Mouse (Mus musculus): ENCODE data around the gene Slc12a7. TPM values are rescaled to one million over a fixed set of nuclear protein-coding genes. Genes with fewer than 3 reads are reported as not detected.
A peak's percentile ranks its signal among the peaks of the same experiment; 100 is the strongest.

Gene Slc12a7
- polyA plus RNA-seq, 1 experiment, result 94.5 TPM

GRCm38 (mm10) chr13:73831486-73831885 lies 98.6 kb downstream of the Slc12a7 start:
- H3K9me3 ChIP-seq (replicated peaks; ENCODE audit: control insufficient read depth, insufficient read depth, low read length, poor library complexity, severe bottlenecking), result no peaks in the 10 kb centered on the region
- no peaks in the 10 kb centered on the region for H3K27me3 ChIP-seq (ENCODE audit: control insufficient read depth, insufficient read depth, low read length, poor library complexity, severe bottlenecking)
- no peak overlapping the region for H3K27ac ChIP-seq (ENCODE audit: insufficient read depth, low read length)
- no peaks in the 10 kb centered on the region for H3K36me3 ChIP-seq (ENCODE audit: control insufficient read depth, insufficient read depth, low read length, poor library complexity, severe bottlenecking)
- H3K9ac ChIP-seq (ENCODE audit: low read depth, poor library complexity, severe bottlenecking), result no peak overlapping the region
- no peaks in the 10 kb centered on the region for H3K4me1 ChIP-seq (ENCODE audit: control insufficient read depth, insufficient read depth, low read length)
- TF ChIP-seq POLR2A (IDR thresholded peaks at IDR 0.05; ENCODE audit: insufficient read depth, low read length), result no peak
- TF ChIP-seq CTCF (IDR thresholded peaks at IDR 0.05; ENCODE audit: low read depth, low read length), result peak; percentile 55
- no peak for TF ChIP-seq EP300 (IDR thresholded peaks at IDR 0.05; ENCODE audit: insufficient read depth, low read depth, low read length)
- no peak overlapping the region for H3K4me3 ChIP-seq (ENCODE audit: low read depth, low read length)

- H3K4me1 ChIP-seq (ENCODE audit: control insufficient read depth, insufficient read depth, low read length), result no peaks in the 10 kb centered on the region
- no peak overlapping the region for H3K4me3 ChIP-seq (ENCODE audit: low read depth, low read length)
- no peaks in the 10 kb centered on the region for H3K36me3 ChIP-seq (ENCODE audit: control insufficient read depth, insufficient read depth, low read length, poor library complexity, severe bottlenecking)
- no peak overlapping the region for H3K27ac ChIP-seq (ENCODE audit: insufficient read depth, low read length)
- no peaks in the 10 kb centered on the region for H3K9me3 ChIP-seq (replicated peaks; ENCODE audit: control insufficient read depth, insufficient read depth, low read length, poor library complexity, severe bottlenecking)
- H3K27me3 ChIP-seq (ENCODE audit: control insufficient read depth, insufficient read depth, low read length, poor library complexity, severe bottlenecking), result no peaks in the 10 kb centered on the region
- H3K9ac ChIP-seq (ENCODE audit: low read depth, poor library complexity, severe bottlenecking), result no peak overlapping the region
- TF ChIP-seq EP300 (IDR thresholded peaks at IDR 0.05; ENCODE audit: insufficient read depth, low read depth, low read length), result no peak
These were observed 100.9 kb downstream of the Slc12a7 start for GRCm38 (mm10) chr13:73833809-73834208.

- no peak overlapping the region for H3K27ac ChIP-seq (ENCODE audit: insufficient read depth, low read length)
- no peak for TF ChIP-seq POLR2A (IDR thresholded peaks at IDR 0.05; ENCODE audit: insufficient read depth, low read length)
- no peak for TF ChIP-seq CTCF (IDR thresholded peaks at IDR 0.05; ENCODE audit: low read depth, low read length)
- TF ChIP-seq EP300 (IDR thresholded peaks at IDR 0.05; ENCODE audit: insufficient read depth, low read depth, low read length), result no peak
- H3K4me1 ChIP-seq (ENCODE audit: control insufficient read depth, insufficient read depth, low read length), result no peaks in the 10 kb centered on the region
- H3K9ac ChIP-seq (ENCODE audit: low read depth, poor library complexity, severe bottlenecking), result no peak overlapping the region
- H3K27me3 ChIP-seq (ENCODE audit: control insufficient read depth, insufficient read depth, low read length, poor library complexity, severe bottlenecking), result no peaks in the 10 kb centered on the region
- H3K4me3 ChIP-seq (ENCODE audit: low read depth, low read length), result no peak overlapping the region
- no peaks in the 10 kb centered on the region for H3K36me3 ChIP-seq (ENCODE audit: control insufficient read depth, insufficient read depth, low read length, poor library complexity, severe bottlenecking)
- H3K9me3 ChIP-seq (replicated peaks; ENCODE audit: control insufficient read depth, insufficient read depth, low read length, poor library complexity, severe bottlenecking), result no peaks in the 10 kb centered on the region
These were observed 102.9 kb downstream of the Slc12a7 start for GRCm38 (mm10) chr13:73835791-73836190.

- TF ChIP-seq CTCF (IDR thresholded peaks at IDR 0.05; ENCODE audit: low read depth, low read length) (no peak), POLR2A (IDR thresholded peaks at IDR 0.05; ENCODE audit: insufficient read depth, low read length) (no peak), EP300 (IDR thresholded peaks at IDR 0.05; ENCODE audit: insufficient read depth, low read depth, low read length) (no peak)
- H3K27me3 ChIP-seq (ENCODE audit: control insufficient read depth, insufficient read depth, low read length, poor library complexity, severe bottlenecking), result no peaks in the 10 kb centered on the region
- no peak overlapping the region for H3K27ac ChIP-seq (ENCODE audit: insufficient read depth, low read length)
- H3K9me3 ChIP-seq (replicated peaks; ENCODE audit: control insufficient read depth, insufficient read depth, low read length, poor library complexity, severe bottlenecking), result no peaks in the 10 kb centered on the region
- no peaks in the 10 kb centered on the region for H3K4me1 ChIP-seq (ENCODE audit: control insufficient read depth, insufficient read depth, low read length)
- H3K4me3 ChIP-seq (ENCODE audit: low read depth, low read length), result no peak overlapping the region
- H3K36me3 ChIP-seq (ENCODE audit: control insufficient read depth, insufficient read depth, low read length, poor library complexity, severe bottlenecking), result no peaks in the 10 kb centered on the region
- no peak overlapping the region for H3K9ac ChIP-seq (ENCODE audit: low read depth, poor library complexity, severe bottlenecking)
These were observed 103.6 kb downstream of the Slc12a7 start for GRCm38 (mm10) chr13:73836491-73836890.

GRCm38 (mm10) chr13:73837708-73838107 lies 104.8 kb downstream of the Slc12a7 start:
- no peaks in the 10 kb centered on the region for H3K9me3 ChIP-seq (replicated peaks; ENCODE audit: control insufficient read depth, insufficient read depth, low read length, poor library complexity, severe bottlenecking)
- no peak for TF ChIP-seq POLR2A (IDR thresholded peaks at IDR 0.05; ENCODE audit: insufficient read depth, low read length)
- no peak for TF ChIP-seq EP300 (IDR thresholded peaks at IDR 0.05; ENCODE audit: insufficient read depth, low read depth, low read length)
- TF ChIP-seq CTCF (IDR thresholded peaks at IDR 0.05; ENCODE audit: low read depth, low read length), result no peak
- H3K27ac ChIP-seq (ENCODE audit: insufficient read depth, low read length), result no peak overlapping the region
- H3K36me3 ChIP-seq (ENCODE audit: control insufficient read depth, insufficient read depth, low read length, poor library complexity, severe bottlenecking), result no peaks in the 10 kb centered on the region
- H3K9ac ChIP-seq (ENCODE audit: low read depth, poor library complexity, severe bottlenecking), result no peak overlapping the region
- H3K27me3 ChIP-seq (ENCODE audit: control insufficient read depth, insufficient read depth, low read length, poor library complexity, severe bottlenecking), result no peaks in the 10 kb centered on the region
- no peak overlapping the region for H3K4me3 ChIP-seq (ENCODE audit: low read depth, low read length)
- no peaks in the 10 kb centered on the region for H3K4me1 ChIP-seq (ENCODE audit: control insufficient read depth, insufficient read depth, low read length)

GRCm38 (mm10) chr13:73839137-73839548 lies 106.2 kb downstream of the Slc12a7 start:
- H3K9ac ChIP-seq (ENCODE audit: low read depth, poor library complexity, severe bottlenecking), result no peak overlapping the region
- no peak for TF ChIP-seq CTCF (IDR thresholded peaks at IDR 0.05; ENCODE audit: low read depth, low read length)
- no peak for TF ChIP-seq POLR2A (IDR thresholded peaks at IDR 0.05; ENCODE audit: insufficient read depth, low read length)
- TF ChIP-seq EP300 (IDR thresholded peaks at IDR 0.05; ENCODE audit: insufficient read depth, low read depth, low read length), result no peak
- H3K27me3 ChIP-seq (ENCODE audit: control insufficient read depth, insufficient read depth, low read length, poor library complexity, severe bottlenecking), result no peaks in the 10 kb centered on the region
- no peak overlapping the region for H3K27ac ChIP-seq (ENCODE audit: insufficient read depth, low read length)
- H3K36me3 ChIP-seq (ENCODE audit: control insufficient read depth, insufficient read depth, low read length, poor library complexity, severe bottlenecking), result no peaks in the 10 kb centered on the region
- no peaks in the 10 kb centered on the region for H3K4me1 ChIP-seq (ENCODE audit: control insufficient read depth, insufficient read depth, low read length)
- no peak overlapping the region for H3K4me3 ChIP-seq (ENCODE audit: low read depth, low read length)
- no peaks in the 10 kb centered on the region for H3K9me3 ChIP-seq (replicated peaks; ENCODE audit: control insufficient read depth, insufficient read depth, low read length, poor library complexity, severe bottlenecking)

All from ES-Bruce4 (cell line).